Mouse (Mus musculus): ENCODE measurements around the gene Mia. TPM values are rescaled to one million over a fixed set of nuclear protein-coding genes. Genes with fewer than 3 reads are reported as not detected.

Mia gene
- total RNA-seq, 4 experiments from 2014 or later = 0.75 TPM; not detected in 3

- no peak for DNase-seq (ENCODE audit: low spot score in 2 of 2)
Observed at GRCm38 (mm10) chr7:27185986-27186385, 5.0 kb upstream of the Mia start.

- DNase-seq (ENCODE audit: low spot score in 2 of 2) = no peak
Observed at GRCm38 (mm10) chr7:27184964-27185363, 4.0 kb upstream of the Mia start.

- DNase-seq (ENCODE audit: low spot score in 2 of 2) = no peak
Observed at GRCm38 (mm10) chr7:27182498-27182897, 1.5 kb upstream of the Mia start.

GRCm38 (mm10) chr7:27180036-27180435 lies 921 bp downstream of the Mia start:
- peak in 1 of 2 experiments; percentile 52 for DNase-seq (ENCODE audit: low spot score in 2 of 2)

- DNase-seq (ENCODE audit: low spot score in 2 of 2) = no peak
Observed at GRCm38 (mm10) chr7:27179217-27179918, 1.6 kb downstream of the Mia start.

- peak; percentile 99 to 100 for DNase-seq (ENCODE audit: low spot score in 2 of 2)
Observed at GRCm38 (mm10) chr7:27178324-27179216, 2.4 kb downstream of the Mia start, which contains the start of gene Rab4b. Gene Rab4b, minus strand, starts transcription at chr7:27178896.

- DNase-seq (ENCODE audit: low spot score in 2 of 2) = no peak
Observed at GRCm38 (mm10) chr7:27177942-27178323, 3.0 kb downstream of the Mia start.

- no peak for DNase-seq (ENCODE audit: low spot score in 2 of 2)
Observed at GRCm38 (mm10) chr7:27174896-27175295, 6.1 kb downstream of the Mia start.

- no peak for DNase-seq (ENCODE audit: low spot score in 2 of 2)
Observed at GRCm38 (mm10) chr7:27174496-27174895, 6.5 kb downstream of the Mia start.

- DNase-seq (ENCODE audit: low spot score in 2 of 2) = no peak
Observed at GRCm38 (mm10) chr7:27170981-27171380, 10.0 kb downstream of the Mia start.

- DNase-seq (ENCODE audit: low spot score in 2 of 2) = no peak
Observed at GRCm38 (mm10) chr7:27168371-27168770, 12.6 kb downstream of the Mia start.

- no peak for DNase-seq (ENCODE audit: low spot score in 2 of 2)
Observed at GRCm38 (mm10) chr7:27167475-27168094, 13.4 kb downstream of the Mia start.

GRCm38 (mm10) chr7:27166614-27167474 lies 14.1 kb downstream of the Mia start, which contains the start of gene Egln2:
Gene Egln2, minus strand, starts transcription at chr7:27166802.
- DNase-seq (ENCODE audit: low spot score in 2 of 2) = peak; percentile 90 to 95

GRCm38 (mm10) chr7:27166229-27166613 lies 14.7 kb downstream of the Mia start:
- peak; percentile 77 to 87 for DNase-seq (ENCODE audit: low spot score in 2 of 2)

GRCm38 (mm10) chr7:27165696-27166095 lies 15.3 kb downstream of the Mia start:
- DNase-seq (ENCODE audit: low spot score in 2 of 2) = no peak

GRCm38 (mm10) chr7:27165007-27165655 lies 15.8 kb downstream of the Mia start:
- peak; percentile 40 to 62 for DNase-seq (ENCODE audit: low spot score in 2 of 2)

- no peak for DNase-seq (ENCODE audit: low spot score in 2 of 2)
Observed at GRCm38 (mm10) chr7:27164112-27164947, 16.6 kb downstream of the Mia start.

GRCm38 (mm10) chr7:27163450-27163805 lies 17.5 kb downstream of the Mia start:
- DNase-seq (ENCODE audit: low spot score in 2 of 2) = peak; percentile 41 to 60

- DNase-seq (ENCODE audit: low spot score in 2 of 2) = no peak
Observed at GRCm38 (mm10) chr7:27162780-27163449, 18.0 kb downstream of the Mia start.
